Mouse (Mus musculus) G1E-ER4 (cell line): ENCODE data around the gene Sema4d. TPM values are rescaled to one million over a fixed set of nuclear protein-coding genes. Genes with fewer than 3 reads are reported as not detected.
A peak's percentile ranks its signal among the peaks of the same experiment; 100 is the strongest.

ENCODE experiments used
- GATA1 ChIP-seq: IDR thresholded peaks from one replicate; pipeline ENCODE4 v1.8.0; 2012; ENCODE audit warnings: low read length, inconsistent platforms
- polyA plus RNA-seq: library from polyadenylated mRNA; stranded (reverse); fragments of >175 nt; gene quantifications from 2 replicates; pipeline ENCODE4 v1.2.3, GENCODE M21; 2012

The Sema4d gene
- polyA plus RNA-seq, 1 experiment = 76.3 TPM

DNA sequence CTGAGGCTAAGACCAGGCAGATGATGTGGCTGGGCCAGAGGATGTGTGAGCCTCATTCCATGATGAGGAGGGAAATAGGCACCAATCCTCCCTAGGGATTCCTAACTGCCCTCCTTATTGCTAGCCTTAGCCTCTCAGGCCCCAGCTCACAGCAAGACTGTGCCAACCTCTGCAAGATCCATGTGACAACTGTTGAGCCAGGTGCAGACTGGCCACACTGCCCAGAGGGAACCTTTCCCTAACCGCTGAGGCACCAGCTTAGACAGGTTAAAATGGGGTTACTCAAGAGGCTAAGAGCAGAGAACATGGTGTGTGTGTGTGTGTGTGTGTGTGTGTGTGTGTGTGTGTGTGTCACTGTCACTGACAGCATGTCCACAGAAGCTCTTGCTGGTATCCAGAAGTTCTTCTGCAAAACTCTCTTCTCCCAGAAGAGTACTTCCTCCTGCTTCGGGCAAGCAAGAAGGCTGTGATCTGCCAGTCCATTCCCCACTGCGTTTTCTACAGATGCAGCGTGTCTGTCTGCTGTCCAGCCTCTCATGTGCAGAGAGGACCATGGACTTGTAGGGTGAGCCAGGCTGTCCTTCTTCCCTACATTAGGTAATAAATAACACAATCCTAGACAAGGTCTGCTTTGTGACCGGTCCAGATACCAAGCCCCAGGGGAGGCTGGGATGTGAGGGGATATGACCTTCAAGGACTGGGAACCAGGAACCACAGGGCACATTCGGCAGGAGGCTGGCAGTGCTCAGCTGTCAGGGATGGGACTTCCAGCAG lies 24.8 kb upstream of the Sema4d start:
- TF ChIP-seq GATA1 = no peak

DNA sequence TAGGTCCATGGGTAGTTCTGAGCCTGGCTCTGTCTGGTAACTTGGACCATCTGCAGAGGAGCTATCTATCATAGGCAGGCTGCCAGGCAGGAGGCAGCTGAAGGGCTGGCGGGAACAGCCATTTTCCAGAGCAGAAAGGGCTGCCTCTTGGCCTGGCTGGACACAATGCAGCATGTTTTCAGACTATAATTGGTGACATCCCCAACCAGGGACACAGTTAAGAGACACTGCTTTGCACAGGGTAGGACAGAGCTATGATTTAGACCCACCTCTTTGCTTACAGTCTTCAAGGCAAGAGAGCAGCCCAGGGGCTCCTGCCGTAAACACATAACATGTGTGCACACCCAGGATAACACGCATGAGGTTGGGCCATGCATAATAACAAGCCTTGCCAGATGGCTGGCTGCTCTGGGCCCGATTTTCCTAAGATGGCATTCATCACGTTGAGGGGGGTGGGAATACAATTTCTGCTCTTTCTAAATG lies 23.1 kb upstream of the Sema4d start:
- TF ChIP-seq GATA1 = no peak

DNA sequence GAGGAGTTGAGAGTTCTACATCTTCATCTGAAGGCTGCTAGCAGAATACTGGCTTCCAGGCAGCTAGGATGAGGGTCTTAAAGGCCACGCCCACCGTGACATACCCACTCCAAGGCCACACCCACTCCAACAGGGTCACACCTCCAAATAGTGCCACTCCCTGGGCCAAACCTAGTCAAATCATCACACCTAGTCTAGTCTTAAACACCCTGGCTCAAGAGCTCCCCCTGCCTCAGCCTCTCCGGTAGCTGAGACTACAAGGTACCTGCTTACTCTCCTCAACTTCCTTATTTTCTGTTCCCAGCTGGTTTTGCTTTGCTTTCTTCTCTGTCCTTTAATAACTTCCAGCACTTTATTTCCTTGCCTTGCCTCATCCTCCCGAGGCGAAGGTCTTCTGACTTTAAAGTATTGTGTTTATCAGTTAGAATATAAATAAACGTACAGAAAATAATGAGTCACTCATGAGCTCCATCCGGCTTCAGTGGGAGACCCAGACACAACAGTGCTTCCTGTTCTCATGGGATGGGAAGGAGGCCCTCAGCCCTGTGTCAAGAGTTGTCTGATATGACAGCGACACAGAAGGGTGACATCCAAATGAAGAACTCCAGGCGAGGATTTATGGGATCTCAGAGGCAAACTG lies 22.4 kb upstream of the Sema4d start:
- no peak for TF ChIP-seq GATA1

DNA sequence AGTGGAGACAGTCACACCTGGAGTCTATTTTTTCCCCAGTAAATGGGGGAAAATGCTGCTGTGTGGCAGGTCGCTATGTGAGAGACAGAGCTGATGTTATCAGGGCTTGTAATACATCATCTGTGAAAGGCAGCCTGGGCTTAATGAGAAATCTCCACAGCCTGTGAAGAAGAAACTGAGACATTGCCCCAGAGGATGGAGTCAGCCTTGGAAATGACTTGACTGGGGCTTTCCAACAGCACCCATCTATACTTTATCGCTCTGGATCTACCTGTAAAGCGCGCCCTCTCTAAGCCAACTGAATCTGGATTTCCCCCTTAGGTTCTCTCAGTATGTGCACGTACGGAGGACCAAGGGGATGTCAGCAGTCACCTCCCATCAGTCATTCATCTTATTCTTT lies 21.1 kb upstream of the Sema4d start:
- TF ChIP-seq GATA1 = no peak

DNA sequence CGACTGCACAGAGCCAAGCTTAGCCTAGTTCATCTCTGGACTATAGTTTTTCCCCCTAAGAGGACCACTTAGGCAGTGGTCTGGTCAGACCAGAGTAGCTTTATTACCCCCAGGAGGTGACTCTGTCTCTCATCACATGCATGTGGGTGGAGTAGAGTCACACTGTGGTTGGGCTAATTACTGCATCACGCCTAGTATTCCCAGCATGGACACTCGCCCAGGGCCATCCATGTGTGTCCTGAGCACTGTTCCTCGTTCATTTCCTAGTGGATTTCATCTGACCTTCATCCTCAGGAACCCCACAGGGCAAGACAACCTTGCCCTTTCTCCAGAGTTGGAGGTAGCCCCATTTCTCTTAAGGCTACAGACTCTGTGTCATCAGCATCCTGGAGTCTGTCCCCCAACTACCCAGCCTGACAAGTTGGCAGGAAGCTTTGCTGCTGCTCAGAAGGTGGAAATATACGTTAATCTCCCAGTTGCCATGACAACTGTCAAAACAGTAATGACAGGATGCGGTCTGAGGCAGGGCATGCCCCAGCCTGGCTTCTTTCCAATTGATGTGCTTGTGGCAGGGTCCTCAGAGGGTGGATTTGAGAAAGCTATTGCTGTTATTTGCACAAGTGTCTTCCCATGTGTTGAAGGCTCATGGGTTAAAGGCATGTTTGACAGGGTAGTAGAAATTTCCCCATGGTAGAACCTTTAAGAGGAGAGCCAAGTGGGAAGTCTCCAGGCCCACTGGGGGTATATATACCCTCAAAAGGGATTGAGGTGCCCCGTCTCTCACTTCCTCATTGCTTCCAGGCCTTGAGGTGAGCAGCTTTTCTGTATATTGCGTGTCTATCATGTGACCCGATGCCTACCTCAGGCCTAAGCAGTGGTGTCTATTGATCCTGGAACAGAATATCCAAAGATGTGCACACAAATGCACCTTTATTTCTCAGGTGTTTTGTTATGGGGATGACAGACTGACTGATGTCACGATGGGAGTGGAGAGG lies 20.4 kb upstream of the Sema4d start:
- no peak for TF ChIP-seq GATA1

DNA sequence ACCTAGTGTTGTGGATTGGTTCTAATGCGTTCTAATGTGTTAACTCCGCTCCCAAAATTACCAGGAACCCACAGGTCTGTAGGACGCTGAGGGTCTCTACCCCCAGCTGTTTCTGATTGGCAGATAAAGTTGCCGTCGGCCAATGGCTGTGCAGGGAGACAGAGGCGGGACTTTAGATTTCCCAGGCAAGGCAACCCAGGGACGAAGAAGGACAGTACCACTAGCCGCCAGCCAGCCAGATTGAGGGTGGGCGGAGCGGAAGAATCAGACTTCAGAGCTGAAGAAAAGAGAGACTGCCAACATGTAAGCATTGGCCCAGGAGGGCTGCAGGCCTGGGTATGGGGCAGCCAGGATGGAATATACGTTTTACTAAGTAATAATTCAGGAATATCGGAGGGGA lies 14.6 kb upstream of the Sema4d start:
- no peak for TF ChIP-seq GATA1

DNA sequence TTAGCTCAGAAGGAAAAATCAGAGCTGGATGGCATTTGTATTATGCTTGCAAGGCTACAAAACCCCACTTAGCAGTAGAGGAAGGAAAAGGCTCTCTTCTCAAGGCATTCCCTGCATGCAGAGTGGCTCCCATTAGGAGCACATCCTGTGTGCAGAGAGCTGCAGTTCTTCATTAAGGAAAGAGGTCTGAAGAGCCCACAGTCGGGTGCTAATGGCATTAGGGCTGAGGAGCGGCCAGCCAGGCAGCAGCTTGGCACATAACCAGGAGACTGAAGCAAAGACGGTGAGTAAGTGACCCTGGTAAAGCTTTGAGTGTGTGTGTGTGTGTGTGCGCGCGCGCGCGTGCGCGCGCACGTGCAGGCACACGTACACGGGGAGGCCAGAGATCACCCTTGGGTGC lies 12.7 kb upstream of the Sema4d start:
- no peak for TF ChIP-seq GATA1

DNA sequence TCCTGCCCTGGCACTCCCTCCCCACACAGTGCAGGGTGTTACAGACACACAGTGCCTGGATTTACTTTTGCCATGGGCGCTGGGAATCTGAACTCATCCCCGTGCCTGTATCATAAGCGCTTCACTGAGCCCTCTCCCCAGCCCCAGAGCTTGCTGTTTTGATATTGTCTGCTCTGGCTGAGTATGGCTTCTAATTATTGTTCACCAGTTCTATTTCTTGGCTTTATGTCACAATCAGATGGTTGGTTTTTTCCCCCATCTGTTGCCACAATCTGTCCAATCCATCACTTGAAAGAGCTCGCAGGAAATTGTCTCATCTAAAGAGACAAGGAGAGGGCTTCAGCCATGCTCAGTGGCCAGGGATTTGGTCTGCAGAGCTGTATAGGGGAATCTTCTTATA lies 12.1 kb upstream of the Sema4d start:
- TF ChIP-seq GATA1 = no peak

DNA sequence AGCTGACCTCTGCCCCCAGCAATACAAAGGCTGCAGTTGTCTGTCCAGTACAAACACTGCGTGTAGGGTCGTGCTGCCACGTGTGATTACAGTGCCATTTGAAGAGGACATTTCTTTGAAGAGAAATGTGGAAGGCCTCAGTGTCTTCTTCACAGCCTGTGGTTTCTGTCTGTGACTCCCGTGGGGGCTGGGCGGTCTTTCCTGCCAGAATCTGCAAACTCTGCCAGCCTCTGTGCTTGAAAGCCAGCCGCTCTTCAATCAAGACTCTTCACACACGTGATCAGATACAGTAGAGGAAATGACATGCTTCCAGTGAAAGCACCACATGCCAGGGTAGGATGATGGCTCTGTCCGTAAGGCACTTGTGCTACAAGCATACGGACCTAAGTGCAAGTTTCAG lies 7.4 kb upstream of the Sema4d start:
- TF ChIP-seq GATA1 = no peak

DNA sequence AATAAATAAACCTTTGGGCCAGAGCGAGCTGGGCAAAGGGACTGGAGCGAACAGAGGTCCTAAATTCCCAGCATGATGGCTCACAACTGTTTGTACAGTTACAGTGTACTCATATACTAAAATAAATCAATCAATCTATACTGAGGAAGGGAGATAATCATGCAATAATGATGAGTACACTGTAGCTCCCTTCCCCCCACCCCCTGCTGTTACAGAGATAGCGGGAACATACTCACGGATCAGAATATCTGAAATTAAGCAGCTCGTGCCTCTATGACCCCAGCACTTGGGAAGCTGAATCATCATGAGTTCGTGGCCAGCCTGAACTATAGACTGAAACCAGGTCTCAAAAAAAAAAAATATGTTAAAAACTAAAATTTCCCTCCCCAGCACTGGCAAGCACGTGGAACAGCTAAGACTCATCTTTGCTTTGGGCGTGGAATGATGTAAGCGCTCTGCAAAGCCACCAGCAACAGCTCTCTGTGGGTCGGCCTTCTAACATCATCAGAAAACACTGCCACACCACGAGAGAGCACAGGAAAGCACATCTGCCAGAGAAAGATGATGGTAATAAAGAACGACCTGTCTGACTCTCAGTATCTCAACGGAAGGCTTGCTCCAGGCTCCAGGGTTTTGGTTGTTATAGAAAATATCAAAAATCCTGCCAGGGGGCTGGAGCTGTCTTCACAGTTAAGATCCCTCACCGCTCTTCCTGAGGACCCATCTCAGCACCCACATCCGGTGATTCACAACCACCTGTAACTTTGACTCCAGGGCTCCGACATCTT lies 6.4 kb upstream of the Sema4d start:
- peak; percentile 11 for TF ChIP-seq GATA1

DNA sequence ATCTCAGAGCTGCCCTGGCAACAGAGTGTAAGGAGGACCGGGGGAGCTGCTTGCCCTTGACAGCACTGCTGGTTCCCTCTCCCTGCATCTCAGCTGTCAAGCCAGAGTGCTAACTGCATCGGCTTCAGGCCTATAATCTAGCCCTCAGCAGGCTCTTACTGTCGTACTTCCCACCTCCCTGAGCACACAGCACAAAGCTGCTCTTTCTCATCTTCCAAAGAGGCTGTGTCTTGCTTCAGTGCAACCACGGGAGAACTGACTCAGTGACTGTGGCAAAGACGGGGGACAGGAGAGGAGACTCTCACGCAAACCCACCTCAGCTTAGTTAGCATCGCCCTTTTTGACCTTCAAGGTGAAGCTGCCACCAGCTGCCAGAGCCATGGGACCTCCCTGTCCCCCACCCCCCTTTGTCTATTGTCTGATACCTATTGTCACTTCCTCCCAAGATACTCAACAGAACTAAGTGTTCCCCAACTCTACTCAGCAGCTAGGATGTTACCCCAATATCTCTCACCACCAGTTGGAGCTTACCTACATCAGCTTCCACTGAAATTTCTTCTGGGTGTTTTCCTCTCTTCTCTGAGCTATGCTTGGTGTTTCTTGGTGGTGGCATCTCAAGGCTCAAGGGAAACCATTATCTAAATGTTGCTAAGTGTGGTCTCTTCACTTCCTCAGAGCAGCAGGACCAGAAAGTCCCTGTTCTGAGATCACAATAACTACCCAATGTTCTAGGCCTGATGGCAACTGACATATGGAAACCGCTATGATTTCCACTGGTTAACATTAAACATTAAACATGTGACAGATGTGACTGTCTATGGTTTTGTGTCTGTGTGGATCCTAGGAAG lies 4.6 kb upstream of the Sema4d start:
- TF ChIP-seq GATA1 = no peak

DNA sequence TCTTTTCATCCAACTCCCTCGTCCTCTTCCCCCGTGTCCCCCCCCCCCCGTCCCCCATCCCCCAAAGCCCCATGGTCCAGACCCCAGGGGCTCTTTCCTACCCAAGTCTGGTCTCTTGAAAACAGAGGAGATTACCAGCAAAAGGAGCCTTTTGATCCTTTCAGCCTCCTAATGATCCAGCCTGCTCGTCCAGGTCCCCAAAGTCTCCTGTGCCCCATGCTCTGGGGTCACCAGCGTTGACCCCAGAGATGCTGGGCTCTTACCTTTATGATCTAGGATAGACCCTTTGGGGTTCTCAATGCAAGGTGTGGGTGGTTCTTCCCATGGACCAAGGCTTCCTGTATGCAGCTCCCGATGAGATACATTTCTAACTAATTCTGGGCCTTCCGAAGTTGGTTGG lies 401 bp upstream of the Sema4d start:
- TF ChIP-seq GATA1 = no peak

DNA sequence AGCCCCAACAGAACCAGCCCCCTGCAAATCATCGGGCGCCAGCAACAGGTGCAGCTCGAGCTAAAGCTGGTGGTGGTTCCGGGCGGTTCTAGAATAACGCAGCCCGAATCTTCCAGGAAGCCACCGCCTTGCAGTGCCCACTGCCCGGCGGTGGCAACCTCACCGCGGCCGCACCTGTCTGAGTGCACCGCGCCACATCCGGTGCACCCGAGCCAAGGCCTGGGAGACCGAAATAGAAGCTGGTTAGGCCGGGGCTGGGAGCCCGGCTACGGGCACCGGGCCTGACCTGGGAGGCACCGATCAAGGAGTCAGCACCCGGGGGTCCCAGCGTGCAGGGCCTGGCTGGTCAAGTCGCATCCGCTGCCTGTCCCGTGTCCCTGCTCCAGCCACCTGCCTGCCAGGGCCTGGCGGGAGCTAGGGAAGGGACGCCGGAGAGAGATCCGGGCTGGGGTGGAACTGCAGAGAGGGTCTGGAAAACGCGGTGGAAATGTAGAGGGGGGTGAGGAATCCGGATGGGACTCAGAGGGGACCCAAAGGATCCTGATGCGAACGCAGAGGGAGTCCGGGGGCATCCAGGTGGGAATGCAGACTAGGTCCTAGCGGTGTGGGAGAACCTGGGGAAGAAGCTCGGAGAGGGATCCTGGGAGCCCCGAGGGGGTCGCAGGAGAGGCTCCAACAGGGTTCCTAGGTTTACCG lies 670 bp downstream of the Sema4d start:
- no peak for TF ChIP-seq GATA1
